Mouse (Mus musculus) embryonic facial prominence, embryonic 10.5 days (tissue): ENCODE measurements around the gene Klhdc10. TPM values are rescaled to one million over a fixed set of nuclear protein-coding genes. Genes with fewer than 3 reads are reported as not detected.

Experiments
- DNase-seq: peaks from one replicate; pipeline ENCODE4 v3.0.0-alpha.2; 2017; ENCODE audit warnings: low spot score
- H3K27ac ChIP-seq: fragments of 300-500 bp; sonication (generic); replicated peaks from 2 replicates; pipeline ENCODE4 v1.5.1; 2016; ENCODE audit warnings: mild to moderate bottlenecking
- H3K27me3 ChIP-seq: fragments of 300-500 bp; sonication (generic); replicated peaks from 2 replicates; pipeline ENCODE4 v1.6.1; 2016; ENCODE audit warnings: low read depth, mild to moderate bottlenecking; ENCODE audit not compliant: poor library complexity, severe bottlenecking
- H3K36me3 ChIP-seq: fragments of 300-500 bp; sonication (generic); replicated peaks from 2 replicates; pipeline ENCODE4 v1.6.1; 2016; ENCODE audit warnings: mild to moderate bottlenecking, moderate library complexity
- H3K4me1 ChIP-seq: fragments of 300-500 bp; sonication (generic); 2 replicates; pipeline ENCODE4 v1.6.1; 2016
- H3K4me3 ChIP-seq: fragments of 300-500 bp; sonication (generic); 2 replicates; pipeline ENCODE4 v1.5.1; 2016; ENCODE audit warnings: mild to moderate bottlenecking, moderate library complexity
- H3K9me3 ChIP-seq: fragments of 300-500 bp; sonication (generic); 2 replicates; pipeline ENCODE4 v1.6.1; 2016; ENCODE audit warnings: mild to moderate bottlenecking
- WGBS: fragments of 180-500 bp; shearing (Covaris S2); methylation state at CpG from one replicate; pipeline ENCODE4 v1.1.7; 2016; 5-methylcytosine and 5-hydroxymethylcytosine counted together
- polyA plus RNA-seq: library from polyadenylated mRNA; unstranded; fragments of >200 nt; fragmentation: Nextera tagmentation; extraction: Ambion mirVana; gene quantifications from 2 replicates; pipeline ENCODE4 v1.2.1, GENCODE M21; 2016

The Klhdc10 gene
- polyA plus RNA-seq, 1 experiment from 2014 or later: 37.3 TPM

DNA sequence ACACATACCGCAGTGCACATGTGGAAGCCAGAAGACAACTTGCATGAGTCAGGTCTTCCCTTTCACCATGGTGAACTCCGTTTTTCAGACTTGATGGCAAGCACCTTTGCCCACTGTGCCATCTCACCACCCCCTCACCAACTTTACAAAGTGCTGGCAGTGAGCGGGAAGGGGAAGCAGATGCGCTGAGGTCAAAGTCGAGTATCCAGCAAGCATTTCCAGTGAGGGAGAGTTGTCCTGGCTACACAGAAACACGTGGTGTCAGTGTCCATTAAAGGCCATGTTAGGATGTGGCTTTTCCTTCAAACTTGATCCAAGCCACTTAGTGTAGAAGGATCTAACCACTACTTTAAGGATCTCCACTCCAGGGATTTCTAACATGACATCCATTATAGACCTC, 76.1 kb downstream of the Klhdc10 start:
- peaks cover 63% of the 10 kb centered on the region for H3K36me3 ChIP-seq
- H3K27ac ChIP-seq: no peak overlapping the region
- no peak for DNase-seq
- no peak overlapping the region for H3K4me3 ChIP-seq
- H3K27me3 ChIP-seq: no peaks in the 10 kb centered on the region
- WGBS: 91% methylated on average over 6 of the region's 6 CpGs
- no peaks in the 10 kb centered on the region; the same call in 1 of the 2 replicates for H3K4me1 ChIP-seq
- no peaks in the 10 kb centered on the region for H3K9me3 ChIP-seq

- Histone ChIP-seq H3K4me1 (no peaks in the 10 kb centered on the region; the same call in 1 of the 2 replicates), H3K4me3 (no peak overlapping the region), H3K9me3 (no peaks in the 10 kb centered on the region), H3K36me3 (peaks cover 79% of the 10 kb centered on the region), H3K27ac (no peak overlapping the region; the same call in 1 of the 2 replicates), H3K27me3 (no peaks in the 10 kb centered on the region)
- WGBS: 98% methylated on average over 3 of the region's 3 CpGs
- DNase-seq: no peak
These were observed 77.8 kb downstream of the Klhdc10 start for GRCm38 (mm10) chr6:30479418-30479817.

GRCm38 (mm10) chr6:30482908-30483307, 81.2 kb downstream of the Klhdc10 start:
- WGBS: 84% methylated on average over 2 of the region's 2 CpGs
- no peaks in the 10 kb centered on the region for H3K4me1 ChIP-seq
- H3K4me3 ChIP-seq: no peak overlapping the region
- no peaks in the 10 kb centered on the region for H3K27me3 ChIP-seq
- H3K27ac ChIP-seq: no peak overlapping the region
- no peaks in the 10 kb centered on the region for H3K9me3 ChIP-seq
- H3K36me3 ChIP-seq: peaks cover 100% of the 10 kb centered on the region
- no peak for DNase-seq

GRCm38 (mm10) chr6:30486504-30486903, 84.8 kb downstream of the Klhdc10 start:
- no peak for DNase-seq
- 90% methylated on average over 6 of the region's 6 CpGs for WGBS
- Histone ChIP-seq H3K4me1 (no peaks in the 10 kb centered on the region), H3K36me3 (peaks cover 100% of the 10 kb centered on the region), H3K27ac (no peak overlapping the region), H3K9me3 (no peaks in the 10 kb centered on the region), H3K27me3 (no peaks in the 10 kb centered on the region), H3K4me3 (no peak overlapping the region)

DNA sequence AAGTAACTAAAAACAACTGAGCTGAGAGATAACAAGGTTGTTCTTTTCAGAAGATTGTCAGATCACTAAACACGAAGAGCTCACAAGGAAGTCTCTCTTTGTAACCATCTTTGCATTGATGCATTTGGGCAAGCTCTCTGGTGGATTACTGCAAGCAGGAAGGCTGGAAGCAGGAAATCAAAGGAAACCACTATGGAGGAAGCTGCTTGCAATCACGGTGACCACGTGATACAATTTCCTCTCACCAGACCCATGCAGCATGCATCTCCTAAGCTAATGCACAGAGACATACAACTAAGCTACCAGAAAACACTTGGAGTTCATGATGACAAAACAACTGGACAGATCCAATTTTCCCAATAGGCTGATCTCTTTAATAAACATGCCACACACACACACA, 97.4 kb downstream of the Klhdc10 start:
- no peak overlapping the region for H3K4me3 ChIP-seq
- H3K9me3 ChIP-seq: no peaks in the 10 kb centered on the region
- H3K27me3 ChIP-seq: no peaks in the 10 kb centered on the region
- peaks cover 97% of the 10 kb centered on the region for H3K36me3 ChIP-seq
- 71% methylated on average over 3 of the region's 3 CpGs for WGBS
- peak overlapping the region; percentile 35; the same call in 1 of the 2 replicates for H3K27ac ChIP-seq
- H3K4me1 ChIP-seq: peaks cover 11% of the 10 kb centered on the region; the same call in 1 of the 2 replicates
- DNase-seq: no peak

Other genes with a start within 250 kb of the Klhdc10 start
- 34.0 and 35.4 TPM in 2 replicates for gene Ube2h, start 97.3 kb upstream of the Klhdc10 start, polyA plus RNA-seq
- 84.6 and 90.8 TPM in 2 replicates for gene Zc3hc1, start 10.8 kb upstream of the Klhdc10 start, polyA plus RNA-seq
- 41.3 and 45.7 TPM in 2 replicates for gene Tmem209, start 107.9 kb downstream of the Klhdc10 start, polyA plus RNA-seq
- 0.19 and 0.40 TPM in 2 replicates for gene Ssmem1, start 108.0 kb downstream of the Klhdc10 start, polyA plus RNA-seq
- 18.9 and 22.0 TPM in 2 replicates for gene Cpa2, start 139.7 kb downstream of the Klhdc10 start, polyA plus RNA-seq
- gene Cpa4, start 166.5 kb downstream of the Klhdc10 start, polyA plus RNA-seq: 0.85 and 1.1 TPM in 2 replicates
- gene Cpa5, start 209.1 kb downstream of the Klhdc10 start, polyA plus RNA-seq: 0.36 and 0.41 TPM in 2 replicates
- gene Cpa1, start 237.3 kb downstream of the Klhdc10 start, polyA plus RNA-seq: 0.26 and 0.34 TPM in 2 replicates